Mouse (Mus musculus) heart, postnatal 36 days (tissue): ENCODE data around the gene Olfr553. TPM values are rescaled to one million over a fixed set of nuclear protein-coding genes. Genes with fewer than 3 reads are reported as not detected.
"Not testable (repeated sequence)": the region's sequence is repeated elsewhere in the genome, so short reads cannot be mapped to it uniquely, and the experiment has no call there.

Experiments
- DNase-seq, 2 experiments: peaks; one replicate each; pipeline ENCODE4 v3.0.0; 2021 to 2022
- intact Hi-C: fragments of 180-260 bp; cut with DNase I; formaldehyde crosslinking; loops from one replicate; pipeline ENCODE4 v1.15.1; 2025
- total RNA-seq, 2 experiments: library from RNA; stranded (reverse); gene quantifications; 2 replicates each; pipeline ENCODE4 v1.2.3; 2021

Olfr553 gene
- total RNA-seq = not detected

- no peak for DNase-seq
- intact Hi-C loops = no loop called here
Observed at GRCm38 (mm10) chr7:102618118-102618517, at the start of gene Olfr553. Olfr553 (minus strand) TSS chr7:102618218.

- intact Hi-C loops = loop anchor here (2.0 kb wide), 2 partner anchors 87 to 253 kb away; no protein-coding TSS in a partner anchor
- no peak for DNase-seq
Observed at GRCm38 (mm10) chr7:102665378-102665777, 47.4 kb upstream of the Olfr553 start.

GRCm38 (mm10) chr7:102664599-102664998 lies 46.6 kb upstream of the Olfr553 start, which contains the start of gene Olfr556:
Olfr556 (plus strand) TSS chr7:102664899.
- no peak for DNase-seq
- intact Hi-C loops = loop anchor here (2.0 kb wide), 2 partner anchors 88 to 254 kb away; no protein-coding TSS in a partner anchor

- no peak for DNase-seq
- intact Hi-C loops = no loop called here
Observed at GRCm38 (mm10) chr7:102658523-102658922, 40.5 kb upstream of the Olfr553 start, which contains the start of gene Olfr555. Olfr555 (plus strand) TSS chr7:102658823.

GRCm38 (mm10) chr7:102644945-102645344 lies 26.9 kb upstream of the Olfr553 start:
- DNase-seq, intact Hi-C loops: not testable (repeated sequence)

- no peak for DNase-seq
- intact Hi-C loops = no loop called here
Observed at GRCm38 (mm10) chr7:102638132-102638531, 20.1 kb upstream of the Olfr553 start, which contains the start of gene Olfr554. Olfr554 (plus strand) TSS chr7:102638432.

GRCm38 (mm10) chr7:102636665-102637064 lies 18.6 kb upstream of the Olfr553 start:
- intact Hi-C loops = loop anchor here (1.0 kb wide), 2 partner anchors 123 to 128 kb away; no protein-coding TSS in a partner anchor
- peak; percentile 38 to 43 for DNase-seq

- intact Hi-C loops, DNase-seq: not testable (repeated sequence)
Observed at GRCm38 (mm10) chr7:102620368-102620767, 2.4 kb upstream of the Olfr553 start.

- DNase-seq = peak; percentile 8 to 9
- intact Hi-C loops = no loop called here
Observed at GRCm38 (mm10) chr7:102619608-102620007, 1.6 kb upstream of the Olfr553 start.

- DNase-seq = no peak
- intact Hi-C loops = no loop called here
Observed at GRCm38 (mm10) chr7:102597378-102598031, 20.5 kb downstream of the Olfr553 start, which contains the start of gene Olfr552. Olfr552 (plus strand) TSS chr7:102597770.

- intact Hi-C loops = no loop called here
- DNase-seq = no peak
Observed at GRCm38 (mm10) chr7:102591786-102592185, 26.2 kb downstream of the Olfr553 start, which contains the start of gene Olfr551. Olfr551 (minus strand) TSS chr7:102591886.

- intact Hi-C loops = no loop called here
Observed at GRCm38 (mm10) chr7:102575998-102576397, 42.0 kb downstream of the Olfr553 start.

GRCm38 (mm10) chr7:102573174-102573830 lies 44.7 kb downstream of the Olfr553 start:
- intact Hi-C loops = no loop called here
- DNase-seq = no peak

More at GRCm38 (mm10) chr7:102575998-102576397, 42.0 kb downstream of the Olfr553 start:
- no peak for DNase-seq

GRCm38 (mm10) chr7:102571142-102571541 lies 46.9 kb downstream of the Olfr553 start, which contains the start of gene Olfr550:
Olfr550 (plus strand) TSS chr7:102571442.
- intact Hi-C loops = no loop called here
- DNase-seq = no peak

- intact Hi-C loops = loop anchor here (5.0 to 10.0 kb wide), 2 partner anchors 116 to 301 kb away; partner anchors contain the start of gene Stim1
- no peak for DNase-seq
Observed at GRCm38 (mm10) chr7:102566219-102566618, 51.8 kb downstream of the Olfr553 start.

- DNase-seq = peak; percentile 84 to 87
- intact Hi-C loops = loop anchor here (5.0 to 10.0 kb wide), 2 partner anchors 117 to 300 kb away; partner anchors contain the start of gene Stim1
Observed at GRCm38 (mm10) chr7:102564999-102565997, 52.7 kb downstream of the Olfr553 start, which contains the start of gene Trim21. Trim21 (minus strand) TSS chr7:102565486.
